Mouse (Mus musculus) NIH3T3 (cell line): ENCODE results near the gene Atp6v1f.

Experiments used
- DNase-seq: peaks from one replicate; pipeline ENCODE4 v3.0.0-alpha.2; 2012; ENCODE audit warnings: low read depth

Atp6v1f gene

GRCm38 (mm10) chr6:29461502-29461901, 6.0 kb upstream of the Atp6v1f start:
- DNase-seq: peak; percentile 24

DNA sequence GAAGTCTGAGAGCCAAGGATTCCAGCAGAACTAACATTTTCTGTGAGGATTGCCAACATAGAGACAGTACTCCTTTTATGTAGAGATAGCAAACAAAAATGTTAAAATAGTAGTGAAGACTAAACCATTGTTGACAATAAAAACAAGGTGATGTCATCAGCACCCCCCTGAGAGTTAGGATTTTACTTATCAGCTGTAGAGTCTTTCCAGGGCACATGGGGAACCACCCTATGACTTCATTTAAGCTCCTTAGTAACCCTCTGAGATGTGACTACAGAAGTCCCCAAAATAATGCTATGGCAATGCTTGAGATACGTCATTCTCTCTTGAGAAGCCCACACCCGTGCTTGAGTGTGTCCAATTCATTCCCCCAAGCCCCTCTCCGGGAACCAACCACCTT, 4.1 kb upstream of the Atp6v1f start:
- no peak for DNase-seq

DNA sequence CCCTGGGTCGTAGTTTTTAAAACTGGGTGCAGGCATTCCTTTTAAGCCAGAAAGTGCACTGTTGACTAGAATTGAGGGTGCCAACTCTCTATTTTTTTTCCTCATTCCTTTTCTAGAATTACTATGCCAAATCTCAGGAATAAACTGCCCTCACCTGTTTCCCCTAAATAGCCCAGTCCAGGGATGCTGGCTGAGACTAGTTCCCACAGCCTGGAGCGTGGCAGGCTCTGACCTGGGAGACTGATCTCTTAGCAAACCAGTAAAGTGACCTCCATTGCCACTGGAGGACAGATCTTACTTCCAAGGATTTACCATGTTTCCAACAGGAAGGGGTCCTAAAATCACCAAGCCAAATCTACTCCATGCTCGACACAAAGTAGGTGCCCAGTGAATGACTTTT, 1.3 kb downstream of the Atp6v1f start:
- no peak for DNase-seq

DNA sequence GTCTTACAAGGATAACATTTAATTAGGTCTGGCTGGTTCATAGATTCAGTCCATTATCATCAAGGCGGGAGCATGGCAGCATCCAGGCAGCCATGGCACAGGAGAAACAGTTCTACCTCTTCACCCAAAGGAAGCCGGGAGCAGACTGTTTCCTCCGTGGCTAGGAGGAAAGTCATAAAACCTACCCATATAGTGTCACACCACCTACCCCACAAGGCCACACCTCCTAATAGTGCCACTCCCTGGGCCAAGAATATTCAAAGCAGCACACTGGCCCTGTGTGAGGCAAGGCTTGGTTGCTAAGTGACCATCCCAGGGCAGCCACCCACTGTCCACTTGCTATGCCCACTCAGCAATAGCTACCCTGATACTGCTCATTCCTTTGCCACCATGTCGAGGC, 3.6 kb downstream of the Atp6v1f start, which contains the start of gene Atp6v1fnb:
TSS of gene Atp6v1fnb (plus strand) at position 301 of the 400 bp plus-strand sequence.
- DNase-seq: no peak

DNA sequence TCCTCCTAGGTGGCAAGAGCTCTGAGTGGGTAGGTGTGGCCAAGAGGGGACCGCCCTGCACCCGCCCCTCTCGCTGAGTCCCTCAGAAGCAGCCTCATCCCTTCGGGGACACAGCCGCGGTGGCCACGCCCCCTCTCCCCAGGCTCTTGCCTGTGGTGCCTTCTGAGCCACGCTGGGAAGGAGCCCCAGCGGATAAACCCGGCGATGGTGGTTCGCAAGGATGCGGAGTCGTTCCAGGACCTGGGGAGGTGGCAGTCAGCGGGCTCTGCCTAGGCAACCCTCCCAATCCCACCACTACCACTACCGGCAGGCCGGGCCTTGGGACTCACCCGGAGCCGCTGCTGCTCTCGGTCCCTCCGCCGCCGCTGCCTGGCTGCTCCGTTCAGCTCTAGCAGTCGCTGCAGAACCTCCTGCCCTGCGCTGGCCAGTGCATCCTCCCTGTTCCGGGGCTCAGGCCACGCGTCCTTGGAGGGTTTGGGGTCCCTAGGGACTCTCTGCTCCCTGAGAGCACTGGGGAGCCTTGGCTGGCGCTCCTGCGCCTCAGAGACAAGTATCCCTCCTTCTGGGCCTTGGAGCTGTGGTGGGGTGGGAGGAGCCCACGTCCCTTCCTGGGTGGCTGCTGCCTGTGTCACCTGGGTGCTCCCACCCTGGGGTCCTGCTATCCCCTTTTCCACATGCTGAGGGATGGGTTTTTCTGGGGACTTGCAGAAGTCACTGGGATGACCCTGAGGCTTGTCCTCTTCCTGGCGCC, 6.6 kb downstream of the Atp6v1f start:
- no peak for DNase-seq

DNA sequence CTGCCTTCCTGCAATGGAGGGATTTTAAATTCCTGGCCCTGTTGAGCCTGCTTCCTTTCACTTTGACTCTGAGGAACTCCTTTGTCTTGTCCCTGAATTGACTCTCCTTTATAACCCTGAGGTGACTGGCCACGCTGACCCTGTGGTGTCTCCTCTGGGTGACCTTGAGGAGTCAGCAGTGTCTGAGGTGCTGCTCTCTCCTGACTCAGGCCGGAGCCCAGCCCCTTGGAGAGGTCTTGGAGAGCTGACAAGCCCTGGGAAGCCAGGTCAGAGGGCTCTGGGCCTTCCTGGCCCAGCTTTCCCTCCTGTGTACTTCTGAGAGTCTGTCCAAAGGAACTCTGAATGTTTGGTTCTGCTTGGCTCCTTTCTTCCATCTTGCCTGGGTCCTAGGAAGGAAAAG, 7.2 kb downstream of the Atp6v1f start:
- no peak for DNase-seq

- no peak for DNase-seq
These were observed 15.2 kb downstream of the Atp6v1f start for GRCm38 (mm10) chr6:29482691-29483090.

DNA sequence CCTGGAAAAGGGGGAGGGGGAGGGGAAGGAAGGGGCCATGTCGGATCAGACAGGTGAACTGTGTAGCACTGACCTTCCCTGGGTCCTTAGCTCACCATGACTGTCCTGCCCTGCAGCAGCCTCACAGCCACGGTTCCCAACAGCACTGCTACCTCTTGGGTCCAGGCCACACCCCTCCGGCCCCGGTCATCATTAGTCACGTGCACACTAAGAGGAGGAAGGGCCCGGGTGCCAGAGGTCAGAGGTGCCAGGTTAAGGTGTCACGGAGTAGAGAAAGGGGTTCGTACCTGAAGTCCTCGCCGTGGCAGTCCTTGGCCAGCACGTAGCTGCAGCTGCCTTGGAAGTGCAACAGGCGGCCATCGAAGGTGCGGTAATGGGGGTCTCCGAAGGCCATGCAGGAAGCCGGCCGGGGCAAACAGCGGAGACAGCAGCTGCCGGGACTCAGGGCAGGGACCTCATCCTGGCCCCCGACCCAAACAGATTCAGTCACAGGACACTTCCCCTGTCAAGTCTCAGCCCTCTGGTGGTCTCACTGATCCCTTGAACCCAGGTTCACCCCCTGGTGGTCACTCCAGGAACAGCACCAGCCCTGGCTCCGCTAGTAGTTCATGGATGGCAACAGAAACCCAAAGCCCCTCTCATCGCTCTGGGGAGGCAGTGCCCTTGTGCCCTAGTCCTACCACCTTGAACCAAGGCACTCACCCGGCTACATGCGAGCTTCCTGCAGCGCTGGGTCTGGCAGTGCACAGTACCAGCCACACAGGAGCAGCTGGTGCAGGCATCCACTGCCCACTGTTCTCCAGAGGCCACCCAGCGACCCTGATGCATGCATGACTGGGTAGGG, 17.4 kb downstream of the Atp6v1f start:
- DNase-seq: peak; percentile 59

DNA sequence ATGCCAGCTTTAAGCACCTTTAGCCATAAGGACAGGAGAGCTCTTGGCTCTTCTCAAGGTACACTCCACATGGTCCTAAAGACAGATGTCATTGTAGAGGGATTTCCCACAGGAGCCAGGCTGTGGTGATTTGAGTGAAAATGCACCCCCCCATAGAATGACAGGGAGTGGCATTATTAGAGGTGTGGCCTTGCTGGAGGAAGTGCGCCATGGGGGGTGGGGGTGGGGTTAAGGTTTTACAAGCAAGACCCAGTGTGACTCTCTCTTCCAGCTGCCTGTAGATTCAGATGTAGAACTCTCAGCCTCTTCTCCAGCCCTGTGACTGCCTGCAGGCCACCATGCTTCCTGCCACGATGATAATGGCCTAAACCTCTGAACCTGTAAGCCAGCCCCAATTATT, 18.4 kb downstream of the Atp6v1f start:
- DNase-seq: no peak

- peak; percentile 47 for DNase-seq
These were observed 26.6 kb downstream of the Atp6v1f start for GRCm38 (mm10) chr6:29494101-29494500.

GRCm38 (mm10) chr6:29496270-29496669, 28.8 kb downstream of the Atp6v1f start:
- DNase-seq: no peak

- no peak for DNase-seq
These were observed 30.3 kb downstream of the Atp6v1f start for GRCm38 (mm10) chr6:29497791-29498190.

- no peak for DNase-seq
These were observed 32.7 kb downstream of the Atp6v1f start for GRCm38 (mm10) chr6:29500177-29500576.

GRCm38 (mm10) chr6:29500810-29501209, 33.3 kb downstream of the Atp6v1f start:
- DNase-seq: no peak

GRCm38 (mm10) chr6:29501599-29501998, 34.1 kb downstream of the Atp6v1f start:
- DNase-seq: peak; percentile 58

DNA sequence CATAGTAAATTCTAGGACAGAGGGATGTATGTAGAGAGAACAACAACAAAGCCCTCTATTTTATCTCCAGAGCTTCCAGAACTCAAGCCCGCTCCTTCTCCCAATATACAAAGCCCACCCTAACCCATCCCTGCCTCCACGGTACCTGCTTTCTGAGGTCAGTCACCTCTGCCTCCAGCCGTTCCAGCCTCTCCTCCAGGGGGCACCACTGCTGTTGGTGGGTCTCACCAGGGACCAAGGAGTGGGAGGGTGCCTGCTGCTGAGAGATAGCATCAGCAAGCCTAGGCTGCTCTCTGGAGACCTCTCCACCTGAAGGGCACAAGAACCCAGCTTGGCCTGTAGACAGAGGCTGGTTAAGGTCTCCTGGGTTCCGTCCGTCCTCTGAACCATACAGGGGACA, 38.0 kb downstream of the Atp6v1f start:
- no peak for DNase-seq

GRCm38 (mm10) chr6:29506834-29507233, 39.3 kb downstream of the Atp6v1f start:
- DNase-seq: no peak

GRCm38 (mm10) chr6:29507447-29508309, 40.2 kb downstream of the Atp6v1f start, which contains the start of gene Kcp:
Gene Kcp (minus strand): TSS chr6:29507952.
- no peak for DNase-seq

DNA sequence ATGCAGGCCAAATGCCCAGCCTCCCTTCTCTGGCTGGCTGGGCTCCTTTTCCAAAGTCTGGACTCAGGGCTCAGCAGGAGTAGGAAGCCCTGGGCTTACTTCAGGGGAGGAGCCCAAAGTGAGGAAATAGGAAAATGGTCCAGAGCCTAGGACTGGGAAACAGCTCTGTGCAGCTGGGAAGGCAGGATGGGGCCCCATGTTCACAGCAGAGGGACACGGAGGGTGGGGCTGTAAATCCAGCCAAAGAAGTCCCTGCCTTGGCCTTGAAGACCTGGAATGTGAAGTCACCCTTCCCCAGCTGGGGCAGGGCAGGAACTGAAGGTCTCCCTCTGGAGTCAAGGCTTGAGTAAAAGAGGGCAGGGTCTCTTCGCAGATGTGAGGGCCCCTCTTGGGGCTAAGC, 41.6 kb downstream of the Atp6v1f start:
- no peak for DNase-seq

- DNase-seq: peak; percentile 51
These were observed 45.8 kb downstream of the Atp6v1f start for GRCm38 (mm10) chr6:29513284-29513683.

DNA sequence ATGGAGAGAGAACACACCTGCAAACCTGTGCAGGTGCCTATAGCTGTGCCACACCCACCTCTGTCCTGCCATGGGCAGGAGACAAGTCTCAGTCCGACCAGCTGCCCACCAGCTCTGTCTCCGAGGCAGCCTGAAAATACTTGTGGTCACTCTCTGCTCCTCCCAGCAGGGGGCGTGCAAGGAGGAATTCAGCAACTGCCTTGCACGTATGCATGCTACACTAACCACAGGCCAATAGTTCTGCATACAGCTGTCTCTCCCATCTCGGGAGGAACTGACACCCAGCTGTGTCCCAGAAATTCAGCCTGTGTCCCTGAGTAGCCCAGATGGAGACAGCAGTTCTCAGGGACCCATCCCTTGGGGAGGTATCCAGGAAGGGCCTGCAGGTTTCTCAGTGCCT, 49.6 kb downstream of the Atp6v1f start:
- DNase-seq: peak; percentile 90
